Mouse (Mus musculus) thymus, postnatal 25 days (tissue): ENCODE measurements at regions not wholly inside any gene's neighbourhood (a gene's known extent, or its start where the extent isn't known, plus 50 kb on each side); places are given as distances from the start of the nearest gene placed in this dataset.
A peak's percentile ranks its signal among the peaks of the same experiment; 100 is the strongest.

Source experiments
- DNase-seq: peaks from one replicate; pipeline ENCODE4 v3.0.0; 2022

GRCm38 (mm10) chr1:194878440-194878839, 60.2 kb upstream of the Cd34 start:
- no peak for DNase-seq

- DNase-seq = peak; percentile 90
Measured at GRCm38 (mm10) chr1:194879324-194880233, 59.0 kb upstream of the Cd34 start.

GRCm38 (mm10) chr1:194881556-194882223, 56.9 kb upstream of the Cd34 start:
- DNase-seq = no peak

GRCm38 (mm10) chr1:194885071-194885686, 53.4 kb upstream of the Cd34 start:
- DNase-seq = no peak

- DNase-seq = no peak
Measured at GRCm38 (mm10) chr1:194885687-194886077, 52.9 kb upstream of the Cd34 start.
